Mouse (Mus musculus): ENCODE data around the gene 4933428G20Rik. TPM values are rescaled to one million over a fixed set of nuclear protein-coding genes. Genes with fewer than 3 reads are reported as not detected.

4933428G20Rik gene
- polyA plus RNA-seq, 1 experiment from 2014 or later, result 0.20 TPM

DNA sequence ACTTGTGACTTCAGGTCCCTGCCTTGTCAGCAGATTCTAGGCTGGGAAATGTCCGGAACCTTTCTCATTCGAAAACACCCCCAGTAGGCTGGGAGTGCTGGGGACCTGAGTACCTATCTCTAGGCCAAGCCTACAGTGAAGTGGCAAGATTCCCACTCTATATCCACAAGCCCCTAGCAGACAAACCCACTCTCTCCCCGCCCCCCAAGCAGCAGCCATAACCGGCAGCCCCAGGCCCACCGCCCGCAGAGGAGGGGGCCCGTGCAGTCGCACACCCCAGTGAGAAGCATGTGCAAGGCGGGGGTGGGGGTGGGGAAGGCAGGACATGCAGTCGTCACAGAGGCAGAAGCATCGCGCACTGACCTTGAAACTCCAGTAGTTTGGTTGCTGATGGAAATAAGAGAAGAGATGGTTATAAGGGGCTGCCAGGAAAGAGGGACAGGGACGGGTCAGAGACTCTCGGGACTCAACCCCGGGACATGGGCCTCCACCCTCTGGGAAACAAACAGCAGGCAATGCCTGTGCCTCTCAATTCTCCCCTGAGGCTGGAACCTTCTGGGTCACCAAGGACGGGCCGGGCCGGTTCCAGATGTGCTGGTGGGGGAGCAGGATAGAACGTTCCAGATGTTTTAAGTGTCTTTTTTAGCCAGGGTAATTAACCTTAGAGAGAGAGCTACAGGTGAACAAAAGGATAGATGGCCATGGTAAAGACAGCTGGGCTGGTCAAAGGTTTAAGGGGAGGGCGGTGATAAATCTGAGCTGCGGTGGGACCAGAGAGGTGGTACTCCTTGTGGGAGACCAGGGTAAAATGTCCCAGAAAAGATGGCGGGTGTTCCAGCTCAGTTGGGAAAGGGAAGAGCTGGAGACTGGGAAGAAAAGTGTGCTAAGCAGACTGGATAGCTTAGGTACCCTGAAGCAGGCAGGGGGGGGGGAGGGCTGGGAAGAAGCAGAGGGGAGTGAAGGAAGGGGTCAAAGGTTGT is 42.3 kb upstream of the 4933428G20Rik start:
- Histone ChIP-seq H3K27me3 (ENCODE audit: control insufficient read depth, insufficient read depth, low read length) (peaks cover 26% of the 10 kb centered on the region), H3K36me3 (ENCODE audit: control insufficient read depth, insufficient read depth, low read length) (no peaks in the 10 kb centered on the region), H3K4me1 (replicated peaks; ENCODE audit: control insufficient read depth, insufficient read depth, low read length) (peaks cover 13% of the 10 kb centered on the region), H3K9me3 (ENCODE audit: control insufficient read depth, low read length) (no peaks in the 10 kb centered on the region), H3K27ac (ENCODE audit: low read depth, low read length) (no peak overlapping the region), H3K4me2 (replicated peaks; ENCODE audit: low read depth, low read length) (no peak overlapping the region), H3K9ac (ENCODE audit: low read depth, low read length) (no peak overlapping the region), H3K4me3 (ENCODE audit: low read depth, low read length) (no peak overlapping the region)
- WGBS, result 71% methylated on average over 22 of the region's 22 CpGs
- no peak for DNase-seq (ENCODE audit: low spot score)
- ATAC-seq (ENCODE audit: low FRiP score), result no peak

DNA sequence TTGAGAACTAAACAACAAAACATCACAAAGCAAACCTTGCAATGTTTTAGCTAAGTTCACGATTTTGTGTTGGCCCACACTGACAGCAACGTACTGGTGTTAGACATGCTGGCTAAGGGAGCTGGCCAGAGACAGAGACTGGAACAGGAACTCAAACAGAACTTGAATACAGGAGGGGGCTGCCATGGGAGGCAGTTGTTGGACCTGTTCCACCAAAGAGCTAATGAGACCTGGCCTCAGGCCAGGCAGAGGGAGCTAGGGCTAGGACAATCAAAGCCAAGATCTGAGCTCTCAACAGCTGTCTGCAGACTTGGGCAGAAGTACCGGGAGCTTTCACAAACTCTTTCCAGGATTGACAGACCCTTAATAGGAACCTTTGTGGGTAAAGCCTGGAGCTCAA is 40.5 kb upstream of the 4933428G20Rik start:
- no peaks in the 10 kb centered on the region for H3K36me3 ChIP-seq (ENCODE audit: control insufficient read depth, insufficient read depth, low read length)
- WGBS, result 67% methylated on average over 3 of the region's 3 CpGs
- no peak overlapping the region for H3K9ac ChIP-seq (ENCODE audit: low read depth, low read length)
- DNase-seq (ENCODE audit: low spot score), result no peak
- no peaks in the 10 kb centered on the region for H3K9me3 ChIP-seq (ENCODE audit: control insufficient read depth, low read length)
- no peak overlapping the region for H3K27ac ChIP-seq (ENCODE audit: low read depth, low read length)
- peaks cover 6% of the 10 kb centered on the region for H3K4me1 ChIP-seq (replicated peaks; ENCODE audit: control insufficient read depth, insufficient read depth, low read length)
- ATAC-seq (ENCODE audit: low FRiP score), result no peak
- H3K4me2 ChIP-seq (replicated peaks; ENCODE audit: low read depth, low read length), result no peak overlapping the region
- H3K27me3 ChIP-seq (ENCODE audit: control insufficient read depth, insufficient read depth, low read length), result peaks cover 36% of the 10 kb centered on the region
- no peak overlapping the region for H3K4me3 ChIP-seq (ENCODE audit: low read depth, low read length)

DNA sequence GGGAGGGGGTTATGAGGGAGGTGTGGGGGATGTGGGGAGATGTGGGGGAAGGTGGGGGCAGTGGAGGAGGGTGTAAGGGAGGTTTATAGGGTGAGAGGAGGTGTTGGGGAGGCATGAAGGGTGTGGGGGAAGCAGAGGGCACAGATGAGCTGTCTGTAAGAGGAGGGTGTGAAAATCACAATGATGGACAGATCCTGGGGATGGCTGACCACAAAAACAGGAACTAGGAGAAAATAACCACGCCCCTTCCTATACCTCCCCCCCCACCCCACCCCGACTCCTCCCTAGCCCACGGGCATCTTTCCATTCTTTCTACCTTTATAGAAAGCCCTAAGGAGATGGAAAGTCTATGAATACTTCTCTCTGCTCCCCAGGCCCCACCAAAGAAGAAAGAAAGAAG is 40.0 kb upstream of the 4933428G20Rik start:
- Histone ChIP-seq H3K27ac (ENCODE audit: low read depth, low read length) (no peak overlapping the region), H3K4me1 (replicated peaks; ENCODE audit: control insufficient read depth, insufficient read depth, low read length) (peaks cover 7% of the 10 kb centered on the region), H3K4me2 (replicated peaks; ENCODE audit: low read depth, low read length) (no peak overlapping the region), H3K9me3 (ENCODE audit: control insufficient read depth, low read length) (no peaks in the 10 kb centered on the region), H3K9ac (ENCODE audit: low read depth, low read length) (no peak overlapping the region), H3K27me3 (ENCODE audit: control insufficient read depth, insufficient read depth, low read length) (peaks cover 41% of the 10 kb centered on the region), H3K4me3 (ENCODE audit: low read depth, low read length) (no peak overlapping the region), H3K36me3 (ENCODE audit: control insufficient read depth, insufficient read depth, low read length) (no peaks in the 10 kb centered on the region)
- DNase-seq (ENCODE audit: low spot score) (no peak), ATAC-seq (ENCODE audit: low FRiP score) (no peak)
- 76% methylated on average over 3 of the region's 3 CpGs for WGBS

DNA sequence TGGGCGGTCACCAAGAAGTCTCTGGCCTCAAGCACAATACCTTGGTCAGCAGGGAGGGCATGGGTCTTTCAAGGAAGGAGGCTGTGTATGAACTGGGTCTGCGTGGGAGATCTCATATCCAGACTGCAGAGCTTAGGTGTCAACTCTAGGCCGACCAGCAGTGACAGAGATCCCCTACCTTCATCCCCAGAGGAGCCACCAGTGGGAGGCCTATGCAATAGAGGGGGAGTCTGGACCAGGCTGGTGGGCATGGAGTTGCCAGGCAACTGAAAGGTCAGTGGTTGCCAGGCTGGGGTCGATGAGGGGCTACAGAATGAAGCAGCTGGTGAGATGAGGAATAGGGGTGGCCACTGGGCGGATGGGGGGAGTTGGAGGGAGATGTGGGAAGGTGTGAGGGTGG is 39.5 kb upstream of the 4933428G20Rik start:
- H3K27me3 ChIP-seq (ENCODE audit: control insufficient read depth, insufficient read depth, low read length), result peaks cover 42% of the 10 kb centered on the region
- ATAC-seq (ENCODE audit: low FRiP score) (no peak), DNase-seq (ENCODE audit: low spot score) (no peak)
- no peak overlapping the region for H3K4me2 ChIP-seq (replicated peaks; ENCODE audit: low read depth, low read length)
- H3K27ac ChIP-seq (ENCODE audit: low read depth, low read length), result no peak overlapping the region
- no peak overlapping the region for H3K9ac ChIP-seq (ENCODE audit: low read depth, low read length)
- H3K4me1 ChIP-seq (replicated peaks; ENCODE audit: control insufficient read depth, insufficient read depth, low read length), result peaks cover 12% of the 10 kb centered on the region
- WGBS, result 40% methylated on average over 5 of the region's 5 CpGs
- H3K36me3 ChIP-seq (ENCODE audit: control insufficient read depth, insufficient read depth, low read length), result no peaks in the 10 kb centered on the region
- H3K4me3 ChIP-seq (ENCODE audit: low read depth, low read length), result no peak overlapping the region
- H3K9me3 ChIP-seq (ENCODE audit: control insufficient read depth, low read length), result no peaks in the 10 kb centered on the region

DNA sequence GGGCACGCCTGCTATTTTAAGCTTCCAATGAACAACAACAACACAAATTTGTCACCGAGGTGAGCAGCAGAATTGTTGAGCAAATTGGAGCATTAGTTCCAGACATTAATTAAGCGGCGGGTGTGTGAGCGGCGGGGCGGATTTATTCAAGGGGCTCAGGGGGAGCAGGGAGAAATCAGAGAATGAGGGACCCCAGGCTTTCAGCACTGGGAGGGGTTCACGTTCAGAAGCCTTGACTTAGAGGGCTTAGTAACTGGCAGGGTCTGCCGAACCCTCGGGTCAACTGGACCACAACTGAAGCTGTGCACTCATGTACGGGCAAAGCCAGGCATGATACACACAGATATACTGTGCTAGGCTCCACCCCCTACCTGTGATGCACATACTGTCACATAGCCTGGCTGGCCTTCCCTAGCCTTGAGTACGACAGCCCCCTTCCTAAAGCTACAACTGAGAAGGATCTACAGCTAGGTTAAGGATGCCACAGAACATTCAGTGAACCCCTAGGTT is 37.5 kb upstream of the 4933428G20Rik start:
- no peaks in the 10 kb centered on the region for H3K36me3 ChIP-seq (ENCODE audit: control insufficient read depth, insufficient read depth, low read length)
- DNase-seq (ENCODE audit: low spot score) (no peak), ATAC-seq (ENCODE audit: low FRiP score) (no peak)
- 22% methylated on average over 12 of the region's 12 CpGs for WGBS
- no peak overlapping the region for H3K9ac ChIP-seq (ENCODE audit: low read depth, low read length)
- no peaks in the 10 kb centered on the region for H3K9me3 ChIP-seq (ENCODE audit: control insufficient read depth, low read length)
- H3K27me3 ChIP-seq (ENCODE audit: control insufficient read depth, insufficient read depth, low read length), result peaks cover 59% of the 10 kb centered on the region
- H3K4me1 ChIP-seq (replicated peaks; ENCODE audit: control insufficient read depth, insufficient read depth, low read length), result peaks cover 20% of the 10 kb centered on the region
- H3K27ac ChIP-seq (ENCODE audit: low read depth, low read length), result no peak overlapping the region
- H3K4me2 ChIP-seq (replicated peaks; ENCODE audit: low read depth, low read length), result peak overlapping the region; percentile 38; the same call in 1 of the 2 replicates
- H3K4me3 ChIP-seq (ENCODE audit: low read depth, low read length), result peak overlapping the region; percentile 22

DNA sequence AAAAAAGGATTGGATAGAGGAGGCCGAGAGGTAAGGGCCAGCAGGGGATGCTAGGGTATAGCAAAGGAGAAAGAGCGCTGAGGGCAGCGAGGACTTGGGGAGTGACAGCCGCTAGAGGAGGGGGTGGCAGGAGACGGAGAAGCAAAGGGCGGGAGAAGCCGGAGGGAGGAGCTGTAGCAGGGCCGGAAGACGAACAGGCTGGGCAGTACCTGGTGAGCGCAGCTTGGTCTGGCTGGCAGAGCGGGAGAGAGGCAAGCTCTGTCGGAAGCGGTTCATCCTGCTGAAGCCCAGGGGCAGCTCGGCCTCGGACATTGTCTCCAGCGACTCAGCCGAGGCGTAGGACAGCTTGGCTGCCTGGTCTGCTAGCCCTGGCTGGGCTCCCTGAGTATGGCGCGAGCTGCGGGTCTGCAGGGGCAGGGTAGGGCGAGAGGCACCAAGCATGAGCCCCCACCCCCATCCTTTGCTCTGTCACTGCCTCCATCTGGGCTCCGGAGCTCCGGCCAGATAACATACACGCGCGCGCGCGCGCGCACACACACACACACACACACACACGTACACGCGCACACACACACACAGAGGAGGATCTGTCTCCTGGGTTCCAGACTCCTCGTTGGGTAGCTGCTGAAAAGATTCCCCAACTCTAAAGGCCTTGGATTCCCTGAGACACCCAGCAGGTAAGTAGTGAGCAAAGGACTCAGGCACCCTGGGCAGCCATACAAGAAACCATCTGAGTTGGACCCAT is 36.9 kb upstream of the 4933428G20Rik start:
- peak overlapping the region; percentile 22 for H3K4me3 ChIP-seq (ENCODE audit: low read depth, low read length)
- no peaks in the 10 kb centered on the region for H3K9me3 ChIP-seq (ENCODE audit: control insufficient read depth, low read length)
- under 1% methylated on average over 29 of the region's 36 CpGs for WGBS
- no peak overlapping the region for H3K27ac ChIP-seq (ENCODE audit: low read depth, low read length)
- peaks cover 66% of the 10 kb centered on the region for H3K27me3 ChIP-seq (ENCODE audit: control insufficient read depth, insufficient read depth, low read length)
- no peaks in the 10 kb centered on the region for H3K36me3 ChIP-seq (ENCODE audit: control insufficient read depth, insufficient read depth, low read length)
- peak overlapping the region; percentile 38 for H3K4me2 ChIP-seq (replicated peaks; ENCODE audit: low read depth, low read length)
- H3K4me1 ChIP-seq (replicated peaks; ENCODE audit: control insufficient read depth, insufficient read depth, low read length), result peaks cover 24% of the 10 kb centered on the region
- DNase-seq (ENCODE audit: low spot score) (peak; percentile 59), ATAC-seq (ENCODE audit: low FRiP score) (no peak; the same call in 1 of the 2 replicates)
- H3K9ac ChIP-seq (ENCODE audit: low read depth, low read length), result no peak overlapping the region

DNA sequence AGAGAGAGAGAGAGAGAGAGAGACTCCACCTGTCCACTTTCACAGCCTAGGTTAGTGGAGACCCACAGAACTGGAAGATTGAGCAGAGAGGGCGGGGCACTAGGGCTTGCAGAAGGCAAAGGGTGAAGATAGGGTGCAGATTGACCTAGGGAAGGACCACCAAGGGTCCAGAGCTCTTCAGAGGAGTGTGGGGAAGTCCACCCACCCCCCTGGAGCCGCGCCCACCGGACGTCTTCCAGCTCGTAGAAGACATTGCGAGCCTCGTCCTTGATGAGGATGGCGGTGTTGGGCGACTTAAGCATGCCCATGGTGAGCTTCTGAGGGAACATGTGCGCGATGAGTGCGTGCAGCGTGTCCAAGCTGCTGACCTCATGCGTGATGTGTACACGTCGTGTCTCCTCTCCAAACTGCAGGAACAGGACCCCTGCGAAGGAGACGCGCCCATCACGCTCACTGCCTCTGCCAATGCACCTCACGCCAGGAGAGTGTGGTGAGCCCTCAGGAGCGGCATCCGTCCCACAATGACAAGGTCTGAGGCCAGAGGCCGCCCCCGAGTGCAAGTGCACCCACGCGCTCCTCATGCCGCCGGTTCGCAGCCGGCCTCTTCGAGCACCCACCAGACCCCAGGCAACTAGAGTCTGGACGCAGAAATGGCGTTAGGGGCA is 36.1 kb upstream of the 4933428G20Rik start:
- H3K9me3 ChIP-seq (ENCODE audit: control insufficient read depth, low read length), result no peaks in the 10 kb centered on the region
- H3K36me3 ChIP-seq (ENCODE audit: control insufficient read depth, insufficient read depth, low read length), result no peaks in the 10 kb centered on the region
- H3K9ac ChIP-seq (ENCODE audit: low read depth, low read length), result no peak overlapping the region
- H3K4me2 ChIP-seq (replicated peaks; ENCODE audit: low read depth, low read length), result peak overlapping the region; percentile 38; the same call in 1 of the 2 replicates
- WGBS, result 10% methylated on average over 35 of the region's 35 CpGs
- H3K27ac ChIP-seq (ENCODE audit: low read depth, low read length), result no peak overlapping the region
- DNase-seq (ENCODE audit: low spot score) (peak; percentile 25), ATAC-seq (ENCODE audit: low FRiP score) (no peak)
- peaks cover 24% of the 10 kb centered on the region for H3K4me1 ChIP-seq (replicated peaks; ENCODE audit: control insufficient read depth, insufficient read depth, low read length)
- peak overlapping the region; percentile 22; the same call in 1 of the 2 replicates for H3K4me3 ChIP-seq (ENCODE audit: low read depth, low read length)
- peaks cover 67% of the 10 kb centered on the region for H3K27me3 ChIP-seq (ENCODE audit: control insufficient read depth, insufficient read depth, low read length)

DNA sequence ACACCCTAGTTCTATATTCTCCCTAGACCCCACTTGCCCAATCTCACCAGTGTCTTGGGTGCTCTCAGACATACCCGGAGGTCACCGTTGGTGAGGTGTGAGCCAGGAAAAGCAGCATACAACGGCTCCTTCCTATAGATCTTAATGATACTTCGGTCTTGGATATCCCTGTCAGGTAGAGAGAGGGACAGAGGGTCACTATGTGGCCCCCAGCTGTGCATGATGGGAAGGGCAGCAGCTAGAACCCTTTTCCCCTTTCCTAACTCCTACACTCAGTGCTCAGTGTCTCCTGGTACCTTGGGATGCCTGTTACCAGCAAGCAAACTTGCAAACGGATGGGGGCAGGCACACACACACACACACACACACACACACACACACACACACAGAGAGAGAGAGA is 35.5 kb upstream of the 4933428G20Rik start:
- Histone ChIP-seq H3K9me3 (ENCODE audit: control insufficient read depth, low read length) (no peaks in the 10 kb centered on the region), H3K27ac (ENCODE audit: low read depth, low read length) (no peak overlapping the region), H3K4me3 (ENCODE audit: low read depth, low read length) (no peak overlapping the region), H3K4me1 (replicated peaks; ENCODE audit: control insufficient read depth, insufficient read depth, low read length) (peaks cover 21% of the 10 kb centered on the region), H3K27me3 (ENCODE audit: control insufficient read depth, insufficient read depth, low read length) (peaks cover 70% of the 10 kb centered on the region), H3K36me3 (ENCODE audit: control insufficient read depth, insufficient read depth, low read length) (no peaks in the 10 kb centered on the region), H3K4me2 (replicated peaks; ENCODE audit: low read depth, low read length) (no peak overlapping the region), H3K9ac (ENCODE audit: low read depth, low read length) (no peak overlapping the region)
- WGBS, result 43% methylated on average over 5 of the region's 5 CpGs
- no peak for ATAC-seq (ENCODE audit: low FRiP score)
- peak; percentile 18 for DNase-seq (ENCODE audit: low spot score)
